Mouse (Mus musculus): Measurements from ENCODE around the gene D430041D05Rik. TPM values are rescaled to one million over a fixed set of nuclear protein-coding genes. Genes with fewer than 3 reads are reported as not detected.
A peak's percentile ranks its signal among the peaks of the same experiment; 100 is the strongest.

The D430041D05Rik gene
- total RNA-seq, 2 experiments from 2014 or later: 110 TPM

DNA sequence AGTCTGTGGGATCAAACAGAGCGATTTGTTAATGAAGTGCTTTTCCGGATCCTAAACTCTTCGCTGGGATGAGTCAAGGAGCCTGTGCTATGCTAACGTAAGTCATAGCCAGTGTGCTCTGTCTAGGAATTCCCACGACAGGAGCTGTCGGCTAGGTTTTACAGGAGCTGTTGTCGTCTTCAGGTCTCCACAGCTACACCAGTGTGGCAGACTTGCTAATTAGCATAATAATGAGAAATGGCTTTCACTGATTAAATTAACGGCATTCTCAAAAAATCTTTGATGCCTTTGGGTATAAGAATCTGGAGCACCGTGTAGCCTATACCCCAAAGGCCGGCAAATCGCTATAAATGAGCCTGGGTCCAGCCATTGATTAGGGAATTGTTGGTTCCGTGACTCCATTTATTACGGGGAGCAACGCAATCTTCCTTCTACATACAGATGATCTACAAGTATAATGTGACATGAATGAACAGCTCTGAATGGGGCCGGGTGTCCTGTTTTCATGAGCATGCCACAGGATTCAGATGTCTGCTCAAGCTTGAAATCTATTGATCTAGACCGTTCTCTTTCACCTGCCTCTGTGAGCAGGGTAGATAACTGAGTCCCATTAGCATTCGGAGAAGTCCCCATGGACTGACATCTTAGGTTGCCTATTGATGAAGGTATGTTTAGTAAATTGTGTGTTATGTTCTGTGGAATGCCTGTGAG is 242.5 kb downstream of the D430041D05Rik start:
- intact Hi-C loops (cut with DNase I): no loop called here
- no peak for DNase-seq

DNA sequence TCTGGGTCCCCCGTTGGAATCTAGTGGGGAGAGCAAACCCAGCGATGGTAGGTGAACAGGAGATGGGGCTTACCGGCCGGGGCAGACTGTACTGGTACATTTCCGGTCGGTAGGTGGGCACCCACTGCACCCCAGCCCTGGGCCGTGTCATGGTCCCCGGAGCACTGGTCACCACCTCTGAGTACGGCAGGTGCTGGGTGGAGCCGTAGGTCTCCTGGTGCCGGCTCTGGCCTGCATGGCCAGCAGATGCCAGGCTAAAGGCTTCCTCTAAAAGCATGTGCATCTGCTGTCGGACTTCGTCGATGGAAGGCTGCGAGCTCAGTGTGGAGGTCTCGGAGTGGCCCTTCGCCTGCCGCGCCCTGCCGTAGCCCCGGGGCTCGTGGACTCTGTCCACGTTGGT is 243.0 kb downstream of the D430041D05Rik start:
- no peak for DNase-seq
- intact Hi-C loops (cut with DNase I): no loop called here

DNA sequence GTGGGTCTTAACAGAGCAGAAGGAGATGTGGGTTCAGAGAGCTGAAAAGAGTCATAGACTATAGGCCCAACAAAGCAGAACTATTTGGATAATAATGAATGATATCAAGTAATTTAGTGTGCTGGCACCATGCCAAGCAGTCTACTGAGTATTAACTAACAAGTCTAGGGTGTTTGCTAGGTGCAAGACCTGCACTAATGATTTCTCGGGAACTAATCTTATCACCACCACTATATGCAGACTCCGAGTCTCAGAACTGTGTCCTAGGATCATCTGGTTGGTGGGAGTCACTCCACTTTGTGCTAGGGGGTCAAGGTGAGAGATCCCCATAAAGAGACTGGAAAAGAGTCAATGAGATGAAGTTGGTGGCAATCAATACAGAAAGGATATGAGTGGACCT is 245.2 kb downstream of the D430041D05Rik start:
- intact Hi-C loops (cut with DNase I): no loop called here
- DNase-seq: no peak

DNA sequence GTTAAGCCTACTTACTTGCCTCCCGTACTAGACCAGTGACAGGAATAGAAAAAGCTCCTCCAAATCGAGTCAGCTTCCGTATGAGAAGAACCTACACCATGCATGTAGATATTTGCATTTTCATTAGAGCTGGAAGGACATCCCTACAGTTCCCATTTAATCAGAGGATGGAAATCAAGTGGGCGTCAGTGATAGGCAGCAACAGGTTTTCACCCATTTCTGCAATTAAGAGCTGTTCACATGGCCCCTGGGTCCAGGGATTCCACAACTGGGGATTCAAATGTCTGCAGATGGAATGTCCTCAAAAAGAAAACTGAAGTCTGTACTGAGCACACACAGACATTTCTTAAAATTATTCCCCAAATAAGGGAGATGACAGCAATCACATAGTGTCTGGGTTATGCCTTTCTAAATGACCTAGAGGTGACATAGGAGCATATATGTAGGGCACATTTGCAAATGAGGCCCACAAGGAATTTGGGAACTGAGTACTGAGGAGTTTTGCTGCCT is 246.8 kb downstream of the D430041D05Rik start:
- DNase-seq: no peak
- intact Hi-C loops (cut with DNase I): no loop called here

DNA sequence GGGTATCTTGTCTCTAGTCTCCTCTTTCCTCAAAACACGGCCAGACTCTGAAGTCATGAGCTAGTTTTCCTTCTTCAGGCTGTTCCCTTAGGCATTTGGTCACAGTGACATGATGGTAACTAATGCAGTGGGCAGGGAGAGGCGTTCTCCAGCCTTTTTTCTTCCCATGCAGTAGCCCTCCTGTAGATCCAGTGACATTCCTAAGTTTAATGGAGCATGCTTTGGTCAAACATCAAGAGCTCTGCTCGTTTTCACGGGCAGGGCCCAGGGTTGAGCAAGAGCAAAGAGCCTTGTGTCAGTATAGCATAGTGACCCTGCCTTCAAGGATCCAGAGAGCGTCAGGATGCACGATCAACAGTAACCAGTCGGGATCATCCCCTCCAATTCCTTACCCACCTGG is 247.4 kb downstream of the D430041D05Rik start:
- intact Hi-C loops (cut with DNase I): no loop called here
- no peak for DNase-seq

DNA sequence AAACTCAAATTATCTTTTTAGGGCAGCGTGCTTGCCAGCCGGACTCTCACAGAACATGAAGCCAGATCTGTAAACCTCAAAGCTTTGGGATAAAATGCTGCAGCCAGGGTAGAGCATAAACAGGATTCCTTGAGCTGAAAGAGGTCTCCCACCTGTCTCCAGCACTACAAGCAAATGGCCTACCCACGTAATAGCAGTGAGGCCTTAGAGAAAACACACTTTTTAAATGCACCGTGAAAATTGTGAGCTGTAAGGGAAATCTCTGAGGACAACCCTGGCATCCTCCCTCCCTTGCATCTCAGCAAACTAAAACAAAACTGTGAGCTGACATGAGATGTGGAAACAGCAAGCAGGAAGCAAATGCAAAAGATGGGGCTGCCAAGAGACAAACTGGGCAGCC is 253.0 kb downstream of the D430041D05Rik start:
- intact Hi-C loops (cut with DNase I): no loop called here
- no peak for DNase-seq

DNA sequence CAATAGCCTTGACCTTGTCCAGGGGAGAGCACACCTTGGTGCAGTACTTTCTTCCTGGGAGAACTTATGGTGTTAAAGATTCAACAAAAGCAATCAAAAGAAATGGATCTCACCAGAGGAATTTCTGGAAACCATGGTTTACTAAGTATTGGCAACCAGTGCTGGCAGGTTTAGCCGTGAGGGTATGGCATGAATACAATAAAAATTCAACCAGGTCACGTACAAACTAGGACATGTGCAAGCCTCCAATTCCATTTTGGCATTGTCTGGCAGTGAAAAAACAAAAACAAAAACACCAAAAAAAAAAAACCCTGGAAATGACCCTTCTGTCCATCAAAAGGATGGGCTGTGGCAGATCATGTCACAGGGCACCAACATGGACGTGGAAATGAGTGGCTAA is 256.9 kb downstream of the D430041D05Rik start:
- no peak for DNase-seq
- intact Hi-C loops (cut with DNase I): no loop called here

DNA sequence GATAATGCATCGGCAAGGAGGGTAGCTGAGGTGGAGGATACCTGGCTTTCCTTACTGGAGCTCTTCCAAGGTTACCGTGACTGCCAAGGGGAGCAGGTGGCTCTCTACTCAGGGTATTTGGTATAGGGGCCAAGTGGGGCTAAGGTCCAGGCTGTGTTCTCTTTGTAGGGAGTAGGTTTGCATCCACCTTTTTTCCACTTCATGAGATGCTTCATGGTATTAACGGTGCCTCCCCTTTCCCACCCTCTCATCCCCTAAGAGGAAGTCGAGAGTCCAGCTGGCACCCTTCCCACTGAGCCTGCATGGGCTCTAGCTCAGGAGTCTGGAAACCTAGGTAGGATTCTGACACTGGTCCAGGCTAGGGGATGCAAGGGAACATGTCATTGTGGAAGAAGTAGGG is 257.5 kb downstream of the D430041D05Rik start:
- peak; percentile 74 for DNase-seq
- intact Hi-C loops (cut with DNase I): no loop called here

DNA sequence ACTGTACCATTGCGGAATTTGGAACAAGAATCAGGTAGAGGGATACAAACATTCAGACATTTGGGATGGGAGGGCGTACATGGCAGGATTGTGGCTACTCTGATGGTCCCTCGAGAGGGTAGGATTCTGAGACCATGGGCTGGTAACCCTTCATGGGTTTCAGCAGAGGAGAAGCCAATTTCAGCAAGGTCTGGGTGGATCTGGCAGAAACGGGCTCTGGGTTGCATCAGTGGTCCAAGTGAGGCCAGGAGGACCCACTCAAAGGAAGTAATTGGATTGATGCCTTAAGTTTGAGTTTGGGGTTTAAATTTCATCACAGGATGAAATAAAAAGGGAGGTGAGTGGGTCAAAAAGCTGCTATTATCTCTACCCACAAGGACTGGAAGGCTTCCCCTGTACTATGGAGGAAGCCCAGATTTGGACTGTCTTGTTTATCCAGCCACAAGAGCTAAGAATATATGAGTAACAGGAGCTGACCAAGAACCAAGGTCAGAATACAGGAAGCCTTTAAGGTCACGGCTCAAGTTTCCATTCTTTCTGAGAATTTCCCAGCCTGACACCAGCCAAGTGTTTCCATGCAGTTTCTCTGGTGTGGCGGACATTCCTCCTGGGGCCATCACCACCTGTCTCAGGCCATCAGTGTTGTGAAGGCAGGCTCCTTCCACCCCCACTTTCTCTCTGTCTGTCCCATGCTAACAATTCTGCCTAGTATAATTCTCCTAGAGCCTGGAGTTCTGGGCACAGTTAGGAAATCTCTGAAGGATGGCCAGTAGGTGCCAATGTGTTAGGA is 260.0 kb downstream of the D430041D05Rik start:
- DNase-seq: no peak
- intact Hi-C loops (cut with DNase I): no loop called here

DNA sequence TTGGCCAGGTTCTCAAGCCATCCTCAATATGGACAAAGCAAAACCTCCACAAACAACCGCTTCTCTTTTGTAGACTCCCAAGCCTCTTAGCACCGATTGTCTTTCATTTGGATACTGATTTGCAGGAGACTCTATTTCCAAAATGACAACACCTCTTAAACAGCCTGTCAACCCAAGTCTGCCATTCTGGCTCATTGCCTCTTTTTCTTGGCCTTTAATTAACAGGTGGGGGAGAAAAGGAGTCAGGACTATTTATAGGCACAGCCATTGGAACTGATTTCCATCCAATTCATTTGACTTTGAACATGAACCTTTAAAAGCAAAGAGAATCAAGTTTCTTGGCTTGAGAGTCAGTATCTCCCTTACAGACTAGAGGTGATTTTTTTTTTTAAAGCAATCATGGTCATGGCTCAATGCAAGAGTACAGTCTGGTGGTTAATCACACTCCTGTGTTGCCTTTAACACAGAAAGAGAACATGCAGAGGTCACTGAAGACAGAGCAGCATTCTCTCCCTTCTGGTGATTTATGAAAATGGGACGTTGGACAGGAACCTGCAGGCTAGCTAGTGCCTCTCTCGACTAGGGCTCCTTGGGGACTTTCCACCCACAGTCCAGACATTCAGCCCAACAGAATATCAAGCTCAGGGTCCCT is 262.8 kb downstream of the D430041D05Rik start:
- intact Hi-C loops (cut with DNase I): no loop called here
- DNase-seq: no peak

DNA sequence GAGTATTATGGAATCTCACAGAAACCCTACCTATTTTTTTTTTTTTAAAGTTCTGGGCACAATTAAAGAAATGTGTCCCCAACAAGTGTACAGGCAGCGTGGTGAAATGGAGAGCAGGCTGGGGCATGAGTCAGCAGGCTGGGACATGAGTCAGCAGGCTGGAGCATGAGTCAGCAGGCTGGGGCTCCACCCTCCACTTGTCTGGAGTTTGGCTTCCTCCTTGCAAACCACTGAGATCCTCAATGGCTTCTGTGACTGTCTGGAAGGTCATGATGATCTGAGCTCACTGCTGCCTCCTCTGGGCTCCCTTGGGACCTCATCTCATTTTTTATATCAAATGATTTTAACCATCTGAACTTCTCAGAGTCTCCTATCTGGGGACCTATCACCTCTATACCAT is 264.8 kb downstream of the D430041D05Rik start:
- intact Hi-C loops (cut with DNase I): no loop called here
- DNase-seq: no peak

DNA sequence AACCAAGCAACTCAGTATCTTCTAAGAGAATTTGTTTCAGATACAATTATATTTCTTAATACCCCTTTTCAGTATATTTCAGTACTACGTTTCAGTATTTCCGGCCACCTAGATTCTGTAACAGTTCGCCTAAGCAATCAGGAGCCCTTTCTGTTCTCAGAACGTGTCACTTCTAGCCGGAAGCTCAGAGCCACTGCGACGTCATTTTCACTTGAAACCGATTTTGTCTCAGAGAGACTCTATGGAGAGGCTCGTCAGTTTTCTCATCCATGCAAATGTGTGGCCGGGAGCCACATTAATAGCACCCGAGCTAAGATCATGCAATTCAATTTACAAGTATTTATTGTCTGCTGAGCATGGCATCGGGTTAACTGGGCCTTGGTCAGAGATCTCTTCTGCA is 266.8 kb downstream of the D430041D05Rik start:
- intact Hi-C loops (cut with DNase I): no loop called here
- no peak for DNase-seq

DNA sequence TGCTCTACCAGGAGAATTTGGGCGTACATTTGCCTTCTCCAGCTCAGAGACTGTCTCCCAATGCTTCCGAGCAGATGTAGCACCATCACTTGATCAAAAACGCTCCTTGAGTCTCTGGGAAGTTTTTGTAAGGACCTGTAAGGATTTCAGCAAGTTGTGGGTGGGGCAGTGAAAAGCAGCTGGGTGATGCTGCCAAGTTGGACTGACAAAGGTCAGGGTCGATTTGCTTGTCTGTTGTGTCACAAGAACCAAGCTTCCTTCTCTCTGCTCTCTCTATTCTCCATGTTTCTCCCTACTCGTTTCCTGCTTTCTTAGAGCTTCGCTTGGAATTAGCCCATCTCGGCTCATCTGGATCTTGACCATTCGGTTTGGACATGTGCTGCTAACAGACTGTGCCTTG is 268.7 kb downstream of the D430041D05Rik start:
- intact Hi-C loops (cut with DNase I): no loop called here
- DNase-seq: no peak

DNA sequence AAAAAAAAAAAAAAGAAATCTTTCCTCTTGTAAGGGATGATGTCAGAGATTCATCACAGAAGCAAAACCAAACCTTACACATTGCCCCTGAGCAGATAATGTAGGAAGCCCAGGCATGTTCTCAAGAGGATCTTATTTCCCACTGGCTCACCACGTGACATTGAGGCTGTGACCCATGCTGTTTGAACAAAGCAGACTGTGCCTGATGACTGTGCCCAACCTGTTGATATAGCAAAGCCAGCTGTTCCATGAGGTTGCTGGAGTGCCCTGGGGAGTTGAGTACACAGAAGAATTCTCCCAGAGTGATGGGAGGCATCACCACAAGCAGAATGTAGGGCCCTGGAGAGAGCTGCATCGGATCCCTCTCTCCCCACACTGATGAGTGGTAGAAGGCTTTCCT is 274.9 kb downstream of the D430041D05Rik start:
- DNase-seq: no peak
- intact Hi-C loops (cut with DNase I): no loop called here

DNA sequence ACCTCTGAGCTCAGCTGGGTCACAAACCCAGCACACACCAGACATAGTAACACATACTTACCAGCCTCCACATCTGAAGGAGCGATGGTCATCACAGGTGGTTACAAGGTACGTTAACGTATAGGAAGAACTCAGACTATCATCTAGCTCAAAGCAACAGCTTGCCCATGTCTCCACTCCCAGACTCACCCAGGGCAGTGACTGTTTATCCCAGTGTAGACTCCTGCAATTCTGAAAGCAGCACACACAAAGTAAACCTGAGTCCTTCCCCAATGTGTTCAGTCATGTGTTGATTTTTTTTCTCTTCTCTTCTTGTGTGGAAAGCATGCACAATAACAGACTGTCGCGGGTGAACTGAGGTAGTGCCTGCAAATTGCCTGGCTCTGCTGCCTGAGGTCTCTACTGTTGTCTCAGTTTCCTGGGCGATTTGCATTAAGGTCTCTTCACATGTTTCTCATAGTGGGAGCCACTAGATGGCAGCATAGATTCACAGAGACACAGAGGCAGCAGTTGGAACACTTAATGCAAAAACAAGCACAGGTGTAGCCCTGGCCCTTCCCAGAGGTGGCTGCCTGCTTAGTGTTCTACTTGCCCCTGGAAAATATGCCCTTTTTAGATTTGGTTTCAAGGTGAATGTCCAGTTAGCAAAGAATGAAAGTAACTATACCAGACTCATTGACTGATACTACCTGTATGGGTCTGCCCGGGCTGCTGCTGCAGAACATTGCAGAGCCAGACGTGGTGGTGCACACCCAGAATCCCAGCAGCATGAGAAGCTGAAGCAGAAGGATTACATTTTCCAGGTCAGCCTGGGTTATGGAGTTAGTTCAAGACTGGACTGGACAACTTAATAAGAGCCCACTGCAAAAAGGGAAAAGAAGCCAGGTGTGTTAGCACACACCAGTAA is 276.4 kb downstream of the D430041D05Rik start:
- intact Hi-C loops (cut with DNase I): loop anchor here (5.0 kb wide), 2 partner anchors 288 to 448 kb away; no protein-coding TSS in a partner anchor
- peak; percentile 58 for DNase-seq

DNA sequence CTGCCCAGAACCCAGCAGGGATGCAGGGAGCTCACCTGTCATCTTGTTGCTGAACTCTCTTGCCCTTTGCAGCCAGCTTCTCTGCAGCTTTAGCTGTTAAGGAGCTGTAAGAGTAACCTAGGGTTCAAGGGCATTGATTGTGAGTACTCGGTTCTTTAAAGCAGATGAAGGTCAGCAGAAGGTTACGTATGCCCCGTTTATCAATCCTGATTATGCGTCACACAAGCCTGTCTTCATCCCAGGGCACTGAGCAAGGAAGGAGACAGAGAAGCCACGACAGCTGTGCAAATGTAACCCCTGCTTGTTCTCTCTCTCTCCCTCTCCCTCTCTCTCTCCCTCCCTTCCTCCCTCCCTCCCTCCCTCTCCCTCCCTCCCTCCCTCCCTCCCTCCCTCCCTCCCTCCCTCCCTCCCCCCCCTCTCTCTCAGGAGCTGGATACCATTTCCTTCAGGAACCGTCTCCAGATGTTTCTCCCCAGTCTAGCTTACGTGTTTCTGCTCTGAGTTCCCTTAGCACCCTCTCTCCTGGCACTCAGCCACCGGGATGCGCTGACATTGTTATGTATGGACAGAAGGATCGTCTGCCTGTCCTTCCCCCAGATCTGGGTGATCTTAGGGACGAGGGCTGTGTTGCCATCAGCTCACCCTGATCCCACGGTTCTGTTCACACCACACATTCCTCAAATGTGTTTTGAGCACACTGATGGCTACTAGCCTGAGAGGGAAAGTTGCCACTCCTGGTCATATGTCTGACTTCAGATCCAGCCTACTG is 277.6 kb downstream of the D430041D05Rik start:
- intact Hi-C loops (cut with DNase I): loop anchor here (5.0 kb wide), 2 partner anchors 289 to 449 kb away; no protein-coding TSS in a partner anchor
- no peak for DNase-seq

DNA sequence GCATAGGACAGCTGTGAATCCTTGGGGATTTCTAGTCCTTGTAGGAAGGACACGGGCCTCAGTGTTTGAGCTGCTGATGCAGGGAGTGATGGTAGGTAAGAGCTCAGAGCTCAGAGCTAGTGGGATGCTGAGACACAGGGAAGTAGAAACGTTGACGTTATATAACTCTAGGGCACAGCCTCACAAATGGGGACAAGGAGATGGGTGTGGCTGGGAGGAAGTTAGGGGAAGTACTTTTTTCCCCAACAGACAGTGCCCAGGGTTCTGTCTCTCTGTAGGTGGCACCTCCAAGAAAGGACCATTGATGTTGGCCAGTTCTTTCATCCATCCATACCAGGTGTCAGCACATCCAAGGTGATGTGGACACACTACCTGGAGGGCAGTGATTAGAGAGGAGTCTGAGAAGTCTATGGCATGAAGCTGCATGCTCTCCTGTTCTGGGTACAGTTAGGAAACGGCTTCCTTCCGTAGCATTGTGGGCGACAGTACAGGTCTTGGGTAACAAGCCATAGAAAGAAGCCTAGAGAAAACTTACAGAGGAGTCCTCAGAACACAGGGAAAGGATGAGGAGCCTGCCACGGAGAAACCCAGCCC is 278.4 kb downstream of the D430041D05Rik start:
- DNase-seq: no peak
- intact Hi-C loops (cut with DNase I): loop anchor here (5.0 kb wide), 2 partner anchors 290 to 450 kb away; no protein-coding TSS in a partner anchor

DNA sequence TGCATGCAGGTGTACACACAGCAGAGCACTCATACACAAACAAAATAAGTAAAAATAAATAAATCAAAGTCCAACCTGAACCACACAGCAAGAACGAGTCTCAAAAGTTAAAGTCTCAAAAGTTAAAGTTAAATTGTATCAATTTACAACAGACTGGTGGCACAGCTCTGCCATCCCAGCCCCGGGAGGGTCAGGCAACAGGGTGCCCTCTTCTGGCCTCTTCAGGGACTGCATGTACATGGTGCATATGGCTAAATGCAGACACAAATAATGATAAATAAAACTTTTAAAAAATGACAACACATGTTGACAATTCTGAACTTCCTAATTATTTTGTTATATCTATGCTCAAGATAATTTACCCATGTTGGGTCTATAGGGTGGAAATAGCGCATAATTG is 279.8 kb downstream of the D430041D05Rik start:
- DNase-seq: peak; percentile 48
- intact Hi-C loops (cut with DNase I): loop anchor here (5.0 kb wide), 2 partner anchors 291 to 451 kb away; no protein-coding TSS in a partner anchor

DNA sequence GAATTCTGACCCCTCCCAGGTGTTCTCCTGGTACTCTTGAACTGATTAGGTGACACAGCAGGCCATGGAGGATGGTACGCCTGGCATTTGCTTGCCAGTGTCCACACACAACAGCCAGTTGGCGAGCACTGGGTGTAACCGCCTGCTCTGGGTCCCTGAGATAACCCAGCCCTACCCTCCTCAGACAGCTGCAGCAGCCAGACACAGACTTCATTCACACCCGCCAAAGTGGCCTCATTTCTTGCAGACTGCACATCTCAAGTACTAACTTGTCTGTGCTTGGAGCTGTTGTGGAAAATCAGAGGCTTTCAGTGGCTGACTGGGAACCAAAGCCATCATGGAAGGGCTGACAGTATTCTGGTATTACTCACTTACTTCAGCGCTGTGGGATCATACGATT is 280.6 kb downstream of the D430041D05Rik start:
- intact Hi-C loops (cut with DNase I): loop anchor here (5.0 kb wide), 2 partner anchors 292 to 452 kb away; no protein-coding TSS in a partner anchor
- DNase-seq: no peak

All from left cerebral cortex, postnatal 4 days (tissue).